Mouse (Mus musculus) C2C12 (cell line): Measurements from ENCODE around the gene Lrrc10. TPM values are rescaled to one million over a fixed set of nuclear protein-coding genes. Genes with fewer than 3 reads are reported as not detected.

Source experiments
- H3K27me3 ChIP-seq: one replicate; pipeline ENCODE4 v1.6.1; 2011; ENCODE audit not compliant: control insufficient read depth, insufficient read depth, insufficient read length
- H3K36me3 ChIP-seq: one replicate; pipeline ENCODE4 v1.6.1; 2011; ENCODE audit not compliant: control insufficient read depth, insufficient read depth
- H3K4me3 ChIP-seq: one replicate; pipeline ENCODE4 v1.5.1; 2011; ENCODE audit warnings: mild to moderate bottlenecking, control low read depth; ENCODE audit not compliant: poor library complexity, insufficient read depth, severe bottlenecking
- H3K79me2 ChIP-seq: one replicate; pipeline ENCODE4 v1.6.1; 2011; ENCODE audit not compliant: control insufficient read depth, insufficient read depth
- H3K79me3 ChIP-seq: one replicate; pipeline ENCODE4 v1.6.1; 2011; ENCODE audit warnings: low read depth, control low read depth
- H3ac ChIP-seq: one replicate; pipeline ENCODE3; 2011; ENCODE audit warnings: low read depth; ENCODE audit not compliant: control insufficient read depth, insufficient read length
- CEBPB ChIP-seq: IDR thresholded peaks from one replicate; pipeline ENCODE4 v1.6.1; 2011; ENCODE audit warnings: low read depth, mild to moderate bottlenecking, control low read depth, moderate library complexity
- CTCF ChIP-seq: IDR thresholded peaks from one replicate; pipeline ENCODE4 v1.5.1; 2011; ENCODE audit not compliant: control insufficient read depth, insufficient read depth, insufficient read length
- FOSL1 ChIP-seq: IDR thresholded peaks from one replicate; pipeline ENCODE4 v1.8.0; 2011; ENCODE audit warnings: mild to moderate bottlenecking, low read length; ENCODE audit not compliant: poor library complexity, insufficient read depth, severe bottlenecking
- MAX ChIP-seq: IDR thresholded peaks from one replicate; pipeline ENCODE4 v1.6.1; 2011; ENCODE audit warnings: mild to moderate bottlenecking, control low read depth
- MYOD1 ChIP-seq: IDR thresholded peaks from one replicate; pipeline ENCODE4 v1.6.1; 2011; ENCODE audit warnings: low read depth; ENCODE audit not compliant: control insufficient read depth, insufficient read length
- MYOG ChIP-seq: IDR thresholded peaks from one replicate; pipeline ENCODE4 v1.6.1; 2011; ENCODE audit not compliant: control insufficient read depth, insufficient read length; ENCODE audit errors: extremely low read depth
- USF1 ChIP-seq: IDR thresholded peaks from one replicate; pipeline ENCODE4 v1.6.1; 2011; ENCODE audit warnings: low read depth, mild to moderate bottlenecking, control low read depth, moderate library complexity
- polyA plus RNA-seq: library from polyadenylated mRNA; unstranded; fragments of >200 nt; fragmentation: generic; extraction: Trizol; gene quantifications from one replicate; pipeline ENCODE4 v1.2.1, GENCODE M21; 2012; ENCODE audit warnings: missing spikeins

Gene Lrrc10
- polyA plus RNA-seq, 1 experiment, result not detected

DNA sequence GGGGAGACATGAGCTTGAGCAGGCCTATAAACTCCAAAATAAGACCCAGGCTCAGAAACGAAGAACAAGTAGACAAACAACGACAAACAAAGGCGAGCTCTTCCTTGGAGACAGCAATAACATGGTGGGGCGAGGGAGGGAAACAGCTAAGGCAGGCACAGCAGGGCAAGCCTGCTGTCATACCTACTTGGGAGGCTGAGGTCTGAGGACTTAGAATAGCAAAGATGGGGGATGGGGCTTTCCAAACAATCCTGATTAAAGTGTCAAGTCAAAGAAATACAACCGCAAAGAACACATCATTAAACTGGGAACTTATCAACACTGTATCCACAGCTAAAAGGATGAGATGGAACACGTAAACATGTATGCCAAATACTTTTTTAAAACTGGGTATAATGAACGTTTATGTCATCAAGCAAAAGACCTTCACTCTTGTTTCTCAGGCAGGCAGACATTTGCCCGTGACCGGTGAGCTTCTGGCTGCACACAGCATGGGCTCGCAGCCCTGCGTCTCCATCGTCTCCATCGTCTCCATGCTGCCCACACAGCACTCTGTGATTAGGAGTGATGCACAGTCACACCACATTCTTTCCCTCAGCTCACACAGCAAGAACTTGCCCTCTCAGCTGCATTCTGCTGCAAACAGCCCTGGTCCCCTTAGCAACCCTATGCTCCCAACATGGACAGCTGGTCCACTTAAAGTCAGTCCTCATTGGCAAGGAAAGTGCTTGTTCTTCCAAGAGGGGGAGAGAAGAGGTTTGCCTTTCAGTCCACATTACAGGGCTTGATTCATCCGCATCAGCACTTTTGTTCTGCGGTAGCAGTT lies 49.6 kb downstream of the Lrrc10 start:
- H3K79me2 ChIP-seq, result peaks cover 92% of the 10 kb centered on the region
- no peak overlapping the region for H3ac ChIP-seq
- peaks cover 67% of the 10 kb centered on the region for H3K36me3 ChIP-seq
- H3K4me3 ChIP-seq, result no peak overlapping the region
- no peak for TF ChIP-seq CEBPB
- H3K79me3 ChIP-seq, result peaks cover 33% of the 10 kb centered on the region
- no peaks in the 10 kb centered on the region for H3K27me3 ChIP-seq

GRCm38 (mm10) chr10:117096096-117096495 lies 51.0 kb downstream of the Lrrc10 start:
- H3ac ChIP-seq, result no peak overlapping the region
- no peak for TF ChIP-seq MAX
- TF ChIP-seq FOSL1, result no peak
- no peak for TF ChIP-seq CTCF
- TF ChIP-seq CEBPB, result no peak
- TF ChIP-seq MYOD1, result no peak
- TF ChIP-seq USF1, result no peak
- no peak for TF ChIP-seq MYOG
- no peak overlapping the region for H3K4me3 ChIP-seq
- peaks cover 42% of the 10 kb centered on the region for H3K79me3 ChIP-seq
- peaks cover 98% of the 10 kb centered on the region for H3K79me2 ChIP-seq
- H3K36me3 ChIP-seq, result peaks cover 61% of the 10 kb centered on the region
- H3K27me3 ChIP-seq, result no peaks in the 10 kb centered on the region

Other genes starting within 250 kb of the Lrrc10 start
- gene Myrfl, start 148.4 kb upstream of the Lrrc10 start, polyA plus RNA-seq, result not detected
- 29.8 TPM for gene Rab3ip, start 94.6 kb upstream of the Lrrc10 start, polyA plus RNA-seq
- gene Gm10271, start 72.7 kb upstream of the Lrrc10 start, polyA plus RNA-seq, result not detected
- 0.09 TPM for gene Best3, start 59.0 kb upstream of the Lrrc10 start, polyA plus RNA-seq
- gene Cct2, start 18.5 kb downstream of the Lrrc10 start, polyA plus RNA-seq, result 440 TPM
- gene Frs2, start 103.2 kb downstream of the Lrrc10 start, polyA plus RNA-seq, result 11.0 TPM
- gene Yeats4, start 179.2 kb downstream of the Lrrc10 start, polyA plus RNA-seq, result 40.8 TPM
- gene 9530003J23Rik, start 193.4 kb downstream of the Lrrc10 start, polyA plus RNA-seq, result 0.07 TPM
- gene Lyz2, start 237.0 kb downstream of the Lrrc10 start, polyA plus RNA-seq, result 0.04 TPM
- gene Lyz1, start 247.5 kb downstream of the Lrrc10 start, polyA plus RNA-seq, result not detected